Mouse (Mus musculus) lung, adult 2 months (tissue): Measurements from ENCODE around the gene Serpinb12.

Experiments
- CTCF ChIP-seq: fragments of 200-500 bp; IDR thresholded peaks from 2 replicates; pipeline ENCODE4 v1.5.1; 2011; ENCODE audit warnings: mild to moderate bottlenecking, low read length, control low read depth; ENCODE audit not compliant: insufficient read depth
- POLR2A ChIP-seq: fragments of 200-500 bp; IDR thresholded peaks from 2 replicates; pipeline ENCODE4 v1.6.1; 2011; ENCODE audit warnings: low read depth, mild to moderate bottlenecking, control low read depth, low read length, borderline replicate concordance; ENCODE audit errors: extremely low read depth

DNA sequence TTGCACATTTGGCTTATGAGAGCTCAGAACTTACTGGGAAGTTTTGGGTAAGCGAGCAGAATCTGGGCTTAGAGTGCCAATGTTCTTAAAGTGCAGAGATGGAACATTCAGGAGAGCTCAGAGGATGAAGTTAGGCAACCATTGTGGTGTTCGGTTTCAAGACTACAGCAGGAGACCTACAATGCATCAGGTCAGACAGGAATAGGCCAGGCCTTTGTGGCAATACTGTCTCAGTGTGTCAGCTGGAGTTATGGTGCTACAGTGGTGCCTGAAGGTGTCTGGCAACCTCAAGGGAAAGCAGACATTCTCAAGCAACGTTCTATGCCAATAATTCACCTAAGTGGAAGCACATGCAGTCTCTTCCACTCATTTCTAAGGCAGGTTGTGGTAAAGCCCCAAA is 25.7 kb downstream of the Serpinb12 start:
- TF ChIP-seq CTCF, result no peak
- no peak for TF ChIP-seq POLR2A
